Mouse (Mus musculus): ENCODE data around the gene Tbata. TPM values are rescaled to one million over a fixed set of nuclear protein-coding genes. Genes with fewer than 3 reads are reported as not detected.

Tbata gene
- polyA plus RNA-seq, 1 experiment from 2014 or later, result not detected

GRCm38 (mm10) chr10:61211743-61212142 lies 40.0 kb downstream of the Tbata start:
- Histone ChIP-seq H3K4me2 (ENCODE audit: low read depth) (no peak overlapping the region), H3K36me3 (ENCODE audit: control insufficient read depth, insufficient read depth, low read length) (no peaks in the 10 kb centered on the region), H3K27me3 (ENCODE audit: control insufficient read depth, insufficient read depth, low read length) (no peaks in the 10 kb centered on the region), H3K9ac (ENCODE audit: low read length) (no peak overlapping the region), H3K27ac (ENCODE audit: low read depth, low read length) (no peak overlapping the region), H3K4me1 (ENCODE audit: control insufficient read depth, insufficient read depth, low read length) (no peaks in the 10 kb centered on the region), H3K9me3 (ENCODE audit: control insufficient read depth, low read length) (no peaks in the 10 kb centered on the region), H3K4me3 (ENCODE audit: low read depth, low read length) (no peak overlapping the region)
- ATAC-seq (ENCODE audit: insufficient read depth, low FRiP score, low TSS enrichment), result no peak
- DNase-seq (ENCODE audit: low spot score), result peak; percentile 67
- 8% methylated on average over 13 of the region's 13 CpGs for WGBS

- Histone ChIP-seq H3K27ac (ENCODE audit: low read depth, low read length) (no peak overlapping the region), H3K36me3 (ENCODE audit: control insufficient read depth, insufficient read depth, low read length) (no peaks in the 10 kb centered on the region), H3K27me3 (ENCODE audit: control insufficient read depth, insufficient read depth, low read length) (no peaks in the 10 kb centered on the region), H3K9me3 (ENCODE audit: control insufficient read depth, low read length) (no peaks in the 10 kb centered on the region), H3K4me1 (ENCODE audit: control insufficient read depth, insufficient read depth, low read length) (no peaks in the 10 kb centered on the region), H3K9ac (ENCODE audit: low read length) (no peak overlapping the region), H3K4me3 (ENCODE audit: low read depth, low read length) (no peak overlapping the region), H3K4me2 (ENCODE audit: low read depth) (no peak overlapping the region)
- 7% methylated on average over 11 of the region's 11 CpGs for WGBS
- ATAC-seq (ENCODE audit: insufficient read depth, low FRiP score, low TSS enrichment) (no peak), DNase-seq (ENCODE audit: low spot score) (no peak)
These were observed 41.1 kb downstream of the Tbata start for GRCm38 (mm10) chr10:61212817-61213216.

GRCm38 (mm10) chr10:61215658-61216057 lies 43.9 kb downstream of the Tbata start:
- no peak overlapping the region for H3K9ac ChIP-seq (ENCODE audit: low read length)
- WGBS, result 92% methylated on average over 6 of the region's 6 CpGs
- ATAC-seq (ENCODE audit: insufficient read depth, low FRiP score, low TSS enrichment), result no peak
- H3K36me3 ChIP-seq (ENCODE audit: control insufficient read depth, insufficient read depth, low read length), result no peaks in the 10 kb centered on the region
- no peak overlapping the region for H3K27ac ChIP-seq (ENCODE audit: low read depth, low read length)
- no peak overlapping the region for H3K4me3 ChIP-seq (ENCODE audit: low read depth, low read length)
- no peak overlapping the region for H3K4me2 ChIP-seq (ENCODE audit: low read depth)
- H3K27me3 ChIP-seq (ENCODE audit: control insufficient read depth, insufficient read depth, low read length), result no peaks in the 10 kb centered on the region
- H3K4me1 ChIP-seq (ENCODE audit: control insufficient read depth, insufficient read depth, low read length), result no peaks in the 10 kb centered on the region
- no peak for DNase-seq (ENCODE audit: low spot score)
- no peaks in the 10 kb centered on the region for H3K9me3 ChIP-seq (ENCODE audit: control insufficient read depth, low read length)

- WGBS, result 83% methylated on average over 4 of the region's 4 CpGs
- Histone ChIP-seq H3K9ac (ENCODE audit: low read length) (no peak overlapping the region), H3K4me3 (ENCODE audit: low read depth, low read length) (no peak overlapping the region), H3K9me3 (ENCODE audit: control insufficient read depth, low read length) (no peaks in the 10 kb centered on the region), H3K4me2 (ENCODE audit: low read depth) (no peak overlapping the region), H3K36me3 (ENCODE audit: control insufficient read depth, insufficient read depth, low read length) (no peaks in the 10 kb centered on the region), H3K4me1 (ENCODE audit: control insufficient read depth, insufficient read depth, low read length) (no peaks in the 10 kb centered on the region), H3K27ac (ENCODE audit: low read depth, low read length) (no peak overlapping the region), H3K27me3 (ENCODE audit: control insufficient read depth, insufficient read depth, low read length) (no peaks in the 10 kb centered on the region)
- DNase-seq (ENCODE audit: low spot score), result no peak
- no peak for ATAC-seq (ENCODE audit: insufficient read depth, low FRiP score, low TSS enrichment)
These were observed 44.4 kb downstream of the Tbata start for GRCm38 (mm10) chr10:61216163-61216562.

GRCm38 (mm10) chr10:61219318-61219717 lies 47.6 kb downstream of the Tbata start:
- Histone ChIP-seq H3K9ac (ENCODE audit: low read length) (no peak overlapping the region), H3K36me3 (ENCODE audit: control insufficient read depth, insufficient read depth, low read length) (no peaks in the 10 kb centered on the region), H3K27me3 (ENCODE audit: control insufficient read depth, insufficient read depth, low read length) (no peaks in the 10 kb centered on the region), H3K4me1 (ENCODE audit: control insufficient read depth, insufficient read depth, low read length) (no peaks in the 10 kb centered on the region), H3K4me3 (ENCODE audit: low read depth, low read length) (no peak overlapping the region), H3K27ac (ENCODE audit: low read depth, low read length) (no peak overlapping the region), H3K4me2 (ENCODE audit: low read depth) (no peak overlapping the region), H3K9me3 (ENCODE audit: control insufficient read depth, low read length) (no peaks in the 10 kb centered on the region)
- no peak for ATAC-seq (ENCODE audit: insufficient read depth, low FRiP score, low TSS enrichment)
- WGBS, result 97% methylated on average over 4 of the region's 4 CpGs
- DNase-seq (ENCODE audit: low spot score), result no peak

- Histone ChIP-seq H3K4me3 (ENCODE audit: low read depth, low read length) (no peak overlapping the region), H3K9ac (ENCODE audit: low read length) (no peak overlapping the region), H3K36me3 (ENCODE audit: control insufficient read depth, insufficient read depth, low read length) (no peaks in the 10 kb centered on the region), H3K9me3 (ENCODE audit: control insufficient read depth, low read length) (no peaks in the 10 kb centered on the region), H3K4me1 (ENCODE audit: control insufficient read depth, insufficient read depth, low read length) (no peaks in the 10 kb centered on the region), H3K27me3 (ENCODE audit: control insufficient read depth, insufficient read depth, low read length) (no peaks in the 10 kb centered on the region), H3K4me2 (ENCODE audit: low read depth) (no peak overlapping the region), H3K27ac (ENCODE audit: low read depth, low read length) (no peak overlapping the region)
- no peak for DNase-seq (ENCODE audit: low spot score)
- ATAC-seq (ENCODE audit: insufficient read depth, low FRiP score, low TSS enrichment), result no peak
- 60% methylated on average over 5 of the region's 5 CpGs for WGBS
These were observed 53.9 kb downstream of the Tbata start for GRCm38 (mm10) chr10:61225694-61226093.

GRCm38 (mm10) chr10:61226784-61227396 lies 55.1 kb downstream of the Tbata start:
- no peak overlapping the region for H3K4me3 ChIP-seq (ENCODE audit: low read depth, low read length)
- DNase-seq (ENCODE audit: low spot score) (no peak), ATAC-seq (ENCODE audit: insufficient read depth, low FRiP score, low TSS enrichment) (no peak)
- no peak overlapping the region for H3K27ac ChIP-seq (ENCODE audit: low read depth, low read length)
- no peaks in the 10 kb centered on the region for H3K36me3 ChIP-seq (ENCODE audit: control insufficient read depth, insufficient read depth, low read length)
- H3K4me1 ChIP-seq (ENCODE audit: control insufficient read depth, insufficient read depth, low read length), result no peaks in the 10 kb centered on the region
- no peaks in the 10 kb centered on the region for H3K9me3 ChIP-seq (ENCODE audit: control insufficient read depth, low read length)
- H3K27me3 ChIP-seq (ENCODE audit: control insufficient read depth, insufficient read depth, low read length), result no peaks in the 10 kb centered on the region
- H3K4me2 ChIP-seq (ENCODE audit: low read depth), result no peak overlapping the region
- H3K9ac ChIP-seq (ENCODE audit: low read length), result no peak overlapping the region
- WGBS, result 68% methylated on average over 4 of the region's 4 CpGs

- 93% methylated on average over 3 of the region's 3 CpGs for WGBS
- no peaks in the 10 kb centered on the region for H3K36me3 ChIP-seq (ENCODE audit: control insufficient read depth, insufficient read depth, low read length)
- H3K27ac ChIP-seq (ENCODE audit: low read depth, low read length), result no peak overlapping the region
- no peak for DNase-seq (ENCODE audit: low spot score)
- ATAC-seq (ENCODE audit: insufficient read depth, low FRiP score, low TSS enrichment), result no peak
- H3K4me3 ChIP-seq (ENCODE audit: low read depth, low read length), result no peak overlapping the region
- no peaks in the 10 kb centered on the region for H3K9me3 ChIP-seq (ENCODE audit: control insufficient read depth, low read length)
- no peaks in the 10 kb centered on the region for H3K27me3 ChIP-seq (ENCODE audit: control insufficient read depth, insufficient read depth, low read length)
- no peak overlapping the region for H3K4me2 ChIP-seq (ENCODE audit: low read depth)
- no peak overlapping the region for H3K9ac ChIP-seq (ENCODE audit: low read length)
- no peaks in the 10 kb centered on the region for H3K4me1 ChIP-seq (ENCODE audit: control insufficient read depth, insufficient read depth, low read length)
These were observed 60.0 kb downstream of the Tbata start for GRCm38 (mm10) chr10:61231756-61232155.

- WGBS, result 47% methylated on average over 7 of the region's 7 CpGs
- H3K4me3 ChIP-seq (ENCODE audit: low read depth, low read length), result no peak overlapping the region
- no peak for DNase-seq (ENCODE audit: low spot score)
- H3K27me3 ChIP-seq (ENCODE audit: control insufficient read depth, insufficient read depth, low read length), result no peaks in the 10 kb centered on the region
- ATAC-seq (ENCODE audit: insufficient read depth, low FRiP score, low TSS enrichment), result no peak
- H3K4me1 ChIP-seq (ENCODE audit: control insufficient read depth, insufficient read depth, low read length), result no peaks in the 10 kb centered on the region
- H3K4me2 ChIP-seq (ENCODE audit: low read depth), result no peak overlapping the region
- no peaks in the 10 kb centered on the region for H3K36me3 ChIP-seq (ENCODE audit: control insufficient read depth, insufficient read depth, low read length)
- no peak overlapping the region for H3K27ac ChIP-seq (ENCODE audit: low read depth, low read length)
- no peaks in the 10 kb centered on the region for H3K9me3 ChIP-seq (ENCODE audit: control insufficient read depth, low read length)
- no peak overlapping the region for H3K9ac ChIP-seq (ENCODE audit: low read length)
These were observed 61.3 kb downstream of the Tbata start for GRCm38 (mm10) chr10:61232858-61233567.
